Mouse (Mus musculus): ENCODE measurements at regions not wholly inside any gene's neighbourhood (a gene's known extent, or its start where the extent isn't known, plus 50 kb on each side); places are given as distances from the start of the nearest gene placed in this dataset.

- no peak for DNase-seq (ENCODE audit: low spot score in 2 of 2)
Observed at GRCm38 (mm10) chr1:106483008-106483407, 231.1 kb downstream of the Bcl2 start.

GRCm38 (mm10) chr1:106477670-106478355 lies 236.3 kb downstream of the Bcl2 start:
- DNase-seq (ENCODE audit: low spot score in 2 of 2): no peak

- no peak for DNase-seq (ENCODE audit: low spot score in 2 of 2)
Observed at GRCm38 (mm10) chr1:106468021-106468420, 246.1 kb downstream of the Bcl2 start.

GRCm38 (mm10) chr1:106466644-106467043 lies 247.4 kb downstream of the Bcl2 start:
- no peak for DNase-seq (ENCODE audit: low spot score in 2 of 2)

GRCm38 (mm10) chr1:106465977-106466302 lies 248.1 kb downstream of the Bcl2 start:
- DNase-seq (ENCODE audit: low spot score in 2 of 2): no peak

- DNase-seq (ENCODE audit: low spot score in 2 of 2): no peak
Observed at GRCm38 (mm10) chr1:106465243-106465976, 248.7 kb downstream of the Bcl2 start.

GRCm38 (mm10) chr1:106464726-106465125 lies 249.3 kb downstream of the Bcl2 start:
- DNase-seq (ENCODE audit: low spot score in 2 of 2): no peak

GRCm38 (mm10) chr1:106462595-106462994 lies 251.5 kb downstream of the Bcl2 start:
- DNase-seq (ENCODE audit: low spot score in 2 of 2): no peak

- DNase-seq (ENCODE audit: low spot score in 2 of 2): no peak
Observed at GRCm38 (mm10) chr1:106462112-106462511, 252.0 kb downstream of the Bcl2 start.

- DNase-seq (ENCODE audit: low spot score in 2 of 2): peak in 1 of 2 experiments; percentile 9
Observed at GRCm38 (mm10) chr1:106460957-106461356, 253.1 kb downstream of the Bcl2 start.

- DNase-seq (ENCODE audit: low spot score in 2 of 2): no peak
Observed at GRCm38 (mm10) chr1:106449795-106450194, 264.3 kb downstream of the Bcl2 start.

Measured in urinary bladder, postnatal 36 days (tissue).